Mouse (Mus musculus): ENCODE measurements around the gene 4930518I15Rik. TPM values are rescaled to one million over a fixed set of nuclear protein-coding genes. Genes with fewer than 3 reads are reported as not detected.
"Not testable (repeated sequence)": the region's sequence is repeated elsewhere in the genome, so short reads cannot be mapped to it uniquely, and the experiment has no call there.

4930518I15Rik gene
- polyA plus RNA-seq, 1 experiment from 2014 or later = 7.6 TPM

GRCm38 (mm10) chr2:156841841-156842706 is 15.7 kb downstream of the 4930518I15Rik start:
- H3K4me1 ChIP-seq (ENCODE audit: control insufficient read depth, insufficient read depth, low read length) = peaks cover 24% of the 10 kb centered on the region; the same call in 1 of the 2 replicates
- ATAC-seq (ENCODE audit: low read depth) = no peak
- peak overlapping the region; percentile 59 for H3K4me3 ChIP-seq (ENCODE audit: low read depth, low read length)
- peak overlapping the region; percentile 81 for H3K4me2 ChIP-seq (ENCODE audit: low read depth, low read length)
- WGBS = 3% methylated on average over 20 of the region's 20 CpGs
- H3K36me3 ChIP-seq (ENCODE audit: control insufficient read depth, insufficient read depth, low read length) = no peaks in the 10 kb centered on the region
- H3K9me3 ChIP-seq (ENCODE audit: control insufficient read depth, low read length) = no peaks in the 10 kb centered on the region
- H3K9ac ChIP-seq (replicated peaks; ENCODE audit: low read depth, low read length) = no peak overlapping the region
- H3K27me3 ChIP-seq (ENCODE audit: control insufficient read depth, insufficient read depth, low read length) = peaks cover 5% of the 10 kb centered on the region; the same call in 1 of the 2 replicates
- no peak overlapping the region; the same call in 1 of the 2 replicates for H3K27ac ChIP-seq (ENCODE audit: low read depth, low read length)

GRCm38 (mm10) chr2:156841028-156841840 is 16.5 kb downstream of the 4930518I15Rik start:
- ATAC-seq (ENCODE audit: low read depth) = peak; percentile 36; the same call in 1 of the 2 replicates
- Histone ChIP-seq H3K27me3 (ENCODE audit: control insufficient read depth, insufficient read depth, low read length) (peaks cover 5% of the 10 kb centered on the region; the same call in 1 of the 2 replicates), H3K9me3 (ENCODE audit: control insufficient read depth, low read length) (no peaks in the 10 kb centered on the region), H3K9ac (replicated peaks; ENCODE audit: low read depth, low read length) (peak overlapping the region; percentile 50), H3K27ac (ENCODE audit: low read depth, low read length) (peak overlapping the region; percentile 70), H3K36me3 (ENCODE audit: control insufficient read depth, insufficient read depth, low read length) (no peaks in the 10 kb centered on the region), H3K4me2 (ENCODE audit: low read depth, low read length) (peak overlapping the region; percentile 81), H3K4me3 (ENCODE audit: low read depth, low read length) (peak overlapping the region; percentile 59), H3K4me1 (ENCODE audit: control insufficient read depth, insufficient read depth, low read length) (peaks cover 24% of the 10 kb centered on the region; the same call in 1 of the 2 replicates)
- under 1% methylated on average over 40 of the region's 42 CpGs for WGBS

- Histone ChIP-seq H3K27me3 (ENCODE audit: control insufficient read depth, insufficient read depth, low read length) (peaks cover 5% of the 10 kb centered on the region; the same call in 1 of the 2 replicates), H3K4me3 (ENCODE audit: low read depth, low read length) (peak overlapping the region; percentile 59), H3K9ac (replicated peaks; ENCODE audit: low read depth, low read length) (peak overlapping the region; percentile 50), H3K4me2 (ENCODE audit: low read depth, low read length) (peak overlapping the region; percentile 81), H3K4me1 (ENCODE audit: control insufficient read depth, insufficient read depth, low read length) (peaks cover 23% of the 10 kb centered on the region; the same call in 1 of the 2 replicates), H3K9me3 (ENCODE audit: control insufficient read depth, low read length) (no peaks in the 10 kb centered on the region), H3K36me3 (ENCODE audit: control insufficient read depth, insufficient read depth, low read length) (no peaks in the 10 kb centered on the region), H3K27ac (ENCODE audit: low read depth, low read length) (peak overlapping the region; percentile 70)
- ATAC-seq (ENCODE audit: low read depth) = peak; percentile 31
- WGBS = 0% methylated on average over 35 of the region's 79 CpGs
These were observed 17.3 kb downstream of the 4930518I15Rik start for GRCm38 (mm10) chr2:156840301-156841027.

- H3K27me3 ChIP-seq (ENCODE audit: control insufficient read depth, insufficient read depth, low read length) = peaks cover 5% of the 10 kb centered on the region; the same call in 1 of the 2 replicates
These were observed 18.2 kb downstream of the 4930518I15Rik start, which contains the start of gene Tgif2 for GRCm38 (mm10) chr2:156839319-156840191. Gene Tgif2, plus strand, starts transcription at chr2:156840007.

GRCm38 (mm10) chr2:156838839-156839238 is 18.9 kb downstream of the 4930518I15Rik start:
- no peaks in the 10 kb centered on the region for H3K36me3 ChIP-seq (ENCODE audit: control insufficient read depth, insufficient read depth, low read length)
- peaks cover 14% of the 10 kb centered on the region; the same call in 1 of the 2 replicates for H3K4me1 ChIP-seq (ENCODE audit: control insufficient read depth, insufficient read depth, low read length)
- peak overlapping the region; percentile 81; the same call in 1 of the 2 replicates for H3K4me2 ChIP-seq (ENCODE audit: low read depth, low read length)
- peaks cover 5% of the 10 kb centered on the region; the same call in 1 of the 2 replicates for H3K27me3 ChIP-seq (ENCODE audit: control insufficient read depth, insufficient read depth, low read length)
- H3K27ac ChIP-seq (ENCODE audit: low read depth, low read length) = no peak overlapping the region
- no peak overlapping the region for H3K4me3 ChIP-seq (ENCODE audit: low read depth, low read length)
- ATAC-seq (ENCODE audit: low read depth) = no peak
- no peaks in the 10 kb centered on the region for H3K9me3 ChIP-seq (ENCODE audit: control insufficient read depth, low read length)
- no peak overlapping the region for H3K9ac ChIP-seq (replicated peaks; ENCODE audit: low read depth, low read length)
- WGBS = 68% methylated on average over 6 of the region's 6 CpGs

More at GRCm38 (mm10) chr2:156839319-156840191, 18.2 kb downstream of the 4930518I15Rik start, which contains the start of gene Tgif2:
- peak; percentile 69 for ATAC-seq (ENCODE audit: low read depth)
- 2% methylated on average over 57 of the region's 61 CpGs for WGBS
- H3K9me3 ChIP-seq (ENCODE audit: control insufficient read depth, low read length) = no peaks in the 10 kb centered on the region
- peak within 1 kb of the TSS; percentile 50 for H3K9ac ChIP-seq (replicated peaks; ENCODE audit: low read depth, low read length)
- peaks cover 17% of the 10 kb centered on the region; the same call in 1 of the 2 replicates for H3K4me1 ChIP-seq (ENCODE audit: control insufficient read depth, insufficient read depth, low read length)
- H3K4me3 ChIP-seq (ENCODE audit: low read depth, low read length) = peak within 1 kb of the TSS; percentile 59
- peak within 1 kb of the TSS; percentile 81 for H3K4me2 ChIP-seq (ENCODE audit: low read depth, low read length)
- peak within 1 kb of the TSS; percentile 70 for H3K27ac ChIP-seq (ENCODE audit: low read depth, low read length)
- H3K36me3 ChIP-seq (ENCODE audit: control insufficient read depth, insufficient read depth, low read length) = no peaks in the 10 kb centered on the region

GRCm38 (mm10) chr2:156834336-156834735 is 23.4 kb downstream of the 4930518I15Rik start:
- no peaks in the 10 kb centered on the region for H3K27me3 ChIP-seq (ENCODE audit: control insufficient read depth, insufficient read depth, low read length)
- no peaks in the 10 kb centered on the region for H3K36me3 ChIP-seq (ENCODE audit: control insufficient read depth, insufficient read depth, low read length)
- no peak overlapping the region for H3K4me3 ChIP-seq (ENCODE audit: low read depth, low read length)
- H3K27ac ChIP-seq (ENCODE audit: low read depth, low read length) = no peak overlapping the region
- WGBS = 95% methylated on average over 11 of the region's 11 CpGs
- H3K9ac ChIP-seq (replicated peaks; ENCODE audit: low read depth, low read length) = no peak overlapping the region
- H3K4me1 ChIP-seq (ENCODE audit: control insufficient read depth, insufficient read depth, low read length) = no peaks in the 10 kb centered on the region
- no peak for ATAC-seq (ENCODE audit: low read depth)
- no peaks in the 10 kb centered on the region for H3K9me3 ChIP-seq (ENCODE audit: control insufficient read depth, low read length)
- H3K4me2 ChIP-seq (ENCODE audit: low read depth, low read length) = no peak overlapping the region

- not testable (repeated sequence) for H3K4me2 ChIP-seq (ENCODE audit: low read depth, low read length); H3K27ac ChIP-seq (ENCODE audit: low read depth, low read length); H3K27me3 ChIP-seq (ENCODE audit: control insufficient read depth, insufficient read depth, low read length); ATAC-seq (ENCODE audit: low read depth); H3K4me3 ChIP-seq (ENCODE audit: low read depth, low read length); H3K9ac ChIP-seq (replicated peaks; ENCODE audit: low read depth, low read length); H3K4me1 ChIP-seq (ENCODE audit: control insufficient read depth, insufficient read depth, low read length); H3K9me3 ChIP-seq (ENCODE audit: control insufficient read depth, low read length); H3K36me3 ChIP-seq (ENCODE audit: control insufficient read depth, insufficient read depth, low read length)
- 90% methylated on average over 6 of the region's 6 CpGs for WGBS
These were observed 32.6 kb downstream of the 4930518I15Rik start for GRCm38 (mm10) chr2:156825128-156825527.
